Mouse (Mus musculus): ENCODE data around the gene Dlx2.
A peak's percentile ranks its signal among the peaks of the same experiment; 100 is the strongest.

Dlx2 gene

GRCm38 (mm10) chr2:71540611-71541417 lies 5.7 kb downstream of the Dlx2 start:
- DNase-seq (ENCODE audit: low spot score in 2 of 2), result no peak

DNA sequence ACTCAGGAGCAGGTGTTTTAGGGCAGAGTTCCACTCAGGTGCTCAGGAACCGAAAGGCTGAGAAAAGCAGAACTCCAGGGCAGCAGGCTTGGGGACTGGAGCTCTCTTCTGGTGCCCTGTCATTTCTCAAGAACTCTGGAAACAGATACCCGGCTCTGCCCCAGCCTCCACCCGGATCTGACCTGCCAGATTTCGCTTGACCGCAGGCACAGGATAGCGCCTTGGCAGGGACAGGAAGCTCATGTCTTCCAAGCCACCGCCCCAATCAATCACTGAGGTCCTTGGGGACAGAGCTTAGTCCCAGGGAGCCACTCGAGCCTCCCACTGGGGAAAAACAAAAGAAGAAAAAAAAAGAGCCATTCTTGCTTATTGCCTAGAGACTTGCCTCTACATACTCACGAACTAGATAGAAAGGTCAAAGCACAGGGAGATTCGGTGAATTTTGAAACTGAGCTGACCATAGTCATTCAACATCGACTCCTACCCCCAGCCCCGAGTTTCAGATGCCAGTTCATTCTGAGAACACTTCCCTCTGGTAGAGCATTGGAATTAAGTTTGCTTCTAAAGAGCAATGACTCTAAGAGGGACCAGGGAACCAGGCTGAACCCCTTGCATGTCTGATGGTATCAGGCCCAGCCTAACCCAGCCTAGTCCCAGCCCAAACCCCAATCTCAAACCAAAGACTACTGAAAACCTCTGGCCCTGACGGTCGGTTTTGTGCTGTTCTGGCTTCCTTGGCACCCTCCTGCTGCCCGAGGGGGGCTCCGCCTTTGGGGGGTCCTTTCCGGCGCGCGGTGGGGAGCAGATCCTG lies 12.1 kb downstream of the Dlx2 start:
- DNase-seq (ENCODE audit: low spot score in 2 of 2), result no peak

DNA sequence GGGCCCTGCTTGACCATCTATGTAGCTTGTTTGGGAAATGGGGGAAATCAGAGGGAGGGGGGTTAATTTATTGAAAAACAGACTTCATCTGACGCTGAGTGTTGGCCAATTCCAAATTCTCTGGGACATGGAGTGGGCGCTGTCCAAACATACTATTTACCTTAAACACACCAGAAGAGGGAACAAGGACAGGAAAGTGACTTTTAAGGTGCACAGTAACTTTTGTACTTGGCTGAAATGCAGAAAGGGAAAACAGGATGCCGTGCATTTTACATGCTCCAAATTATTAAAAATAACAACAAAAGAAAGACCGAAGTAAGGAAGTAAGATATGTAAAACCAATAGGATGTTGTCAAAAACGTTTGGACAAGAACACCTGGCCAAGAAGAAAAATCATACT lies 13.5 kb downstream of the Dlx2 start:
- DNase-seq (ENCODE audit: low spot score in 2 of 2), result no peak

GRCm38 (mm10) chr2:71531990-71532970 lies 14.3 kb downstream of the Dlx2 start:
- no peak for DNase-seq (ENCODE audit: low spot score in 2 of 2)

GRCm38 (mm10) chr2:71531124-71531590 lies 15.4 kb downstream of the Dlx2 start:
- DNase-seq (ENCODE audit: low spot score in 2 of 2), result no peak

- DNase-seq (ENCODE audit: low spot score in 2 of 2), result no peak
Observed at GRCm38 (mm10) chr2:71530391-71531123, 16.0 kb downstream of the Dlx2 start.

DNA sequence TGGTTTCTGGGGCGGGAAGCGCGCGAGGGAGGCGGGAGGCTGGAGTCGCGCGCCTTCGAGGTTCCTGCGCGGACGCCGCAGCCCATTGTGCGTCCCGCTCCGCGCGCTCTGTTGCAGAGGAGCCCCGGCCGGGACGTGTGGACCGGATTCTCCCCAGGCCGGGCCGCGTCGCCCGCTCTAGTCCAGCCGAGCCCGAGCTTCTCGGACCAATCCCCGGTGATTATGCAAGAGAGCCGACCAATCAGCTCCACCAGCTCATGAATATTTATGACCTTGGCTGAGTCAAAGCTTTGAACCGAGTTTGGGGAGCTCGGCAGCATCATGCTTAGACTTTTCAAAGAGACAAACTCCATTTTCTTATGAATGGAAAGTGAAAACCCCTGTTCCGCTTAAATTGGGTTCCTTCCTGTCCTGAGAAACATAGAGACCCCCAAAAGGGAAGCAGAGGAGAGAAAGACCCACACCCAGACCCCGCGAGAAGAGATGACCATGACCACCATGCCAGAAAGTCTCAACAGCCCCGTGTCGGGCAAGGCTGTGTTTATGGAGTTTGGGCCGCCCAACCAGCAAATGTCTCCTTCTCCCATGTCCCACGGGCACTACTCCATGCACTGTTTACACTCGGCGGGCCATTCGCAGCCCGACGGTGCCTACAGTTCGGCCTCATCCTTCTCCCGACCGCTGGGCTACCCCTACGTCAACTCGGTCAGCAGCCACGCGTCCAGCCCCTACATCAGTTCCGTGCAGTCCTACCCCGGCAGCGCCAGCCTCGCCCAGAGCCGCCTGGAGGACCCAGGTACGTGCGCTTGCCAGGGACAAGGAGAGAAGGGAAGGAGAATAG lies 16.8 kb downstream of the Dlx2 start:
- peak; percentile 46 to 58 for DNase-seq (ENCODE audit: low spot score in 2 of 2)

GRCm38 (mm10) chr2:71528714-71529510 lies 17.6 kb downstream of the Dlx2 start:
- DNase-seq (ENCODE audit: low spot score in 2 of 2), result no peak

DNA sequence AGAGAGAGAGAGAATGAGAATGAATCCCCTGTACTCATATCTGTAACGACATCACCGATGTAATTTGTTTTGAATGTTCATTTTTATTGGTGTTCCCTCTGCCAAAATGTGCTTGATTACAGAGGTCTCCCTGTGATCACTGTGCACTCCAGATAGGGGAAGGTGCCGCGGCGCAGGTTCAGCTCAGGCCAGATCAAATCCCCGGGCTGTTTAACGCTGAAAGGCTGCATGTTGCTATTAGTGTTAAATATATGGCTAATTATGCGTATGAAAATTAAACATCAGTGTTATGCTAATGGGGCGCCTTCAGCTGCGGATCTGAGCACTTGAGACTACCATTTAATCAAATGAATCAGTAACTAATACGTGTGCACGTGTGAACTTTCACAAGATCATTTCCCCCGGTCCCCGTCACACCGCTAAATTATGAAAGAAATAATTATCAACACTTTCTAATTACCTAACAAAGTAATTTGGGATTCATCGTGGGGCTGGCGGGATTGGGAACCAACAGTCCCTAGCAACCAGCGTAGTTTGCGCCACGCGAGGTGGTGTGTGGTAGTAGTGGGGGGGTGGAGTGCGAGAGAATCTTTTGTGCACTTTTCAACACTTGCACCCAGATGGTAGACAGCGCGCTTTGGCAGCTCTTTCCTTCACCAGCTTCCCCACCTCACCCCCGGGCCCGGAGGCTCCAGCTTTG lies 18.4 kb downstream of the Dlx2 start, which contains the start of gene Dlx1:
Gene Dlx1, plus strand, starts transcription at position 100 of the 700 bp plus-strand sequence.
- no peak for DNase-seq (ENCODE audit: low spot score in 2 of 2)

GRCm38 (mm10) chr2:71527323-71528013 lies 19.1 kb downstream of the Dlx2 start:
- DNase-seq (ENCODE audit: low spot score in 2 of 2), result no peak

- no peak for DNase-seq (ENCODE audit: low spot score in 2 of 2)
Observed at GRCm38 (mm10) chr2:71526595-71527322, 19.8 kb downstream of the Dlx2 start.

- no peak for DNase-seq (ENCODE audit: low spot score in 2 of 2)
Observed at GRCm38 (mm10) chr2:71524763-71525162, 21.8 kb downstream of the Dlx2 start.

DNA sequence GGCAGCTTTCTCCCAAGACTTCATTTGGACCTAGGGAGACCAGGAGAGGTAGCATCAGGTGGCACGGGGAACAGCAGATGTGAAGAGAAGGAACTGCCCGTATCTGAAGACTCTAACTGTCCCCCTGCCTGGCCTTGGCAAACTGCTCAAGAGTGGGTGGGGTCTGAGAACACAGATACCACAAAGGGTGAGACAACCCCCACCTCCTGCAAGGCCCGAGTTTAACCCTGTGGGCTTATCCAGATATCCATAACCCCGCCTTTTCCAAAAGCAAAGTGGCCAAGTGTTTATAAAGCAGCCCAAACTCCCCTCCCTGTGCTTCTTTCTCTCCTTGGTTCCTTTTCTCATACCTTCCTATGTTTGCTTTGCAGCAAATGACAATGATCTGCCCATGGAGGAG lies 23.1 kb downstream of the Dlx2 start:
- no peak for DNase-seq (ENCODE audit: low spot score in 2 of 2)

GRCm38 (mm10) chr2:71522871-71523270 lies 23.7 kb downstream of the Dlx2 start:
- DNase-seq (ENCODE audit: low spot score in 2 of 2), result no peak

DNA sequence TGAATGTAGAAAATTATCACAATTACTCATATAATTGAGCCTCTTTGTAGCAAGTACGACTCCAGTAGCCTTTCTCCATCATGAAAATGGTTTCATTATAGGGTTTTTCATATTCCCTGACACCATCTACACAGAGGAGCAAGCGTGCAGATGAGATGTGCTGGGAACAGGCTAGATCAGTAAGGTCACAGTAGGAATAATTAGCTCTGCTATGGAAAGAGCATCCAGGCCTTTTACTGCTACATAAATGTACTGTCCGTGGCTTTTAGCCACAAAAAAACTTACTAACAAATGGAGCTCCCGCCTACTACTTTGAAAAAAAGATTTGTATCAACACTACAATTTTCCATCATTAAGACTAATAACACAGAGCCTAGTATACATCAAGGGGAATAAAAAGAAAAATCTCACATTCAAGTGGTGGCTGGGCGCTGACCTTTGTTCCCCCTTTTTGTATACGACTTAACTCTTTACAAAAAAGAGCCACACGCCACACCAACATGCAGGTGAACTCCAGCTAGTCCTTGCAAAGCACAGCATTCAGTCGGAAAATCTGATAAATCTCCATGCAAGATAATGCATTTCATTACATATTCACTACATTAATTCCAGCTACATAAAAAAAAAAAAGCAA lies 29.0 kb downstream of the Dlx2 start:
- no peak for DNase-seq (ENCODE audit: low spot score in 2 of 2)

GRCm38 (mm10) chr2:71516995-71517394 lies 29.6 kb downstream of the Dlx2 start:
- no peak for DNase-seq (ENCODE audit: low spot score in 2 of 2)

DNA sequence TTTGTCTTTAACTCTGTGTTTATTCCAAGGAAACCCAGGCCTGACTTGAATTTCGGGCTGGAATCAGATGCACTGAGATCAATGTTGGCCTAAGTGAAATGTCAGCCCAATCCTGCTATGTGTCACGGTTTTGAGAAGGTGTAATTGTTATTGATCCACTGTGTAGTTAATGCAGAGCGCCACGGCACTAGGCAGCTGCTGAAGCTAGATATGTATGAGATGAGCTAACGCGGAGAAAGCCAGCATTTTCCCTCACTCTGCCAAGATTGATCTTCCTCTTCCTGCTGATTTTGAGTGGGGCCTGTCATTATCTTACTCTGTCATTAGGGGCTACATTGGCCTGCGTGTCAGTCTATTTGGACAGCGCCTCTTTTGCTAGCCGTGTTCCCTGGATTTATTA lies 34.2 kb downstream of the Dlx2 start:
- DNase-seq (ENCODE audit: low spot score in 2 of 2), result no peak
